In the genomic region with DNA sequence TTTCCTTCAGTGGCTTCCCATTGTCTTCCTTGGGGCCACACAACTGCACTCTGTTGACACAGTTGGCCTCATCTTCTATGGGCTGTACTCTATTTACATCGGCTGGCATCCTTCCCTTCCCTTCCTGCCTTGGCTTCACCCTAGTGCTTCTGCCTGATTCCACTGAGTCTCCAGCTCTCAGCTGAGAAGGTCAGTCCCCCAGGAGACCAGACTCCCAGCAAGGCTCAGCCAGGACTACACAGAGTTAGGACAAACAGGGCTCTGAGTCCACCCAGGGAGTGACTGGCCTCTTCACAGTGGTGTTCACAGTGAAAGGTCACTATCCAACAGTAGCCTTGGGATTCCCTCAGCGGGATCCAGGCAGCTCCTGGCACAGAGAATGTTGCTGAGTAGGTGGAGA, we compare ENCODE assay signal across 14 mouse cellular contexts. TPM values are rescaled to one million over a fixed set of nuclear protein-coding genes. Genes with fewer than 3 reads are reported as not detected.
A peak's percentile ranks its signal among the peaks of the same experiment; 100 is the strongest.
DNase-seq lines count a peak whose midpoint lies in the region; ATAC-seq and TF ChIP-seq lines count a peak whose summit lies in the region.
"Had no signal": no experiment of that assay in that cellular context is flagged by ENCODE, and none has a peak within 500 bp of the region (broad histone marks: within the 10 kb centered on the region; RNA-seq: fewer than 3 reads in every experiment).

No protein-coding gene starts in this region.

- H3K27ac ChIP-seq in heart, embryonic 10.5 days, result peak overlapping the region; percentile 74
- no peak overlapping the region for H3K27ac ChIP-seq in heart, adult 2 months
- H3K27ac ChIP-seq in liver, embryonic 16.5 days (ENCODE audit: low read length), result peak overlapping the region; percentile 59
- H3K27ac ChIP-seq: embryonic facial prominence, embryonic 12.5 days; limb, embryonic 10.5 days; stomach, embryonic 15.5 days had no signal

- no peaks in the 10 kb centered on the region for H3K27me3 ChIP-seq in heart, embryonic 10.5 days (ENCODE audit: insufficient read depth, poor library complexity, severe bottlenecking)
- H3K27me3 ChIP-seq in heart, adult 2 months (ENCODE audit: control insufficient read depth, insufficient read depth, low read length), result no peaks in the 10 kb centered on the region
- H3K27me3 ChIP-seq in liver, embryonic 16.5 days (ENCODE audit: control insufficient read depth, insufficient read depth, low read depth, low read length), result no peaks in the 10 kb centered on the region
- H3K27me3 ChIP-seq: embryonic facial prominence, embryonic 12.5 days; midbrain, embryonic 15.5 days; stomach, embryonic 15.5 days had no signal

- H3K36me3 ChIP-seq in heart, embryonic 10.5 days, result no peaks in the 10 kb centered on the region
- H3K36me3 ChIP-seq in heart, adult 2 months (ENCODE audit: control insufficient read depth, insufficient read depth, low read length), result no peaks in the 10 kb centered on the region
- H3K36me3 ChIP-seq in liver, embryonic 16.5 days (ENCODE audit: control insufficient read depth, insufficient read depth), result no peaks in the 10 kb centered on the region
- H3K36me3 ChIP-seq: embryonic facial prominence, embryonic 12.5 days; limb, embryonic 10.5 days; midbrain, embryonic 15.5 days; stomach, embryonic 15.5 days had no signal

- intact Hi-C loops in heart, adult 2 months (cut with DNase I), result no loop called here

- H3K4me1 ChIP-seq in heart, embryonic 10.5 days, result peaks cover 55% of the 10 kb centered on the region
- H3K4me1 ChIP-seq in heart, adult 2 months (ENCODE audit: control insufficient read depth, insufficient read depth, low read length), result peaks cover 5% of the 10 kb centered on the region
- H3K4me1 ChIP-seq in liver, embryonic 16.5 days (ENCODE audit: control insufficient read depth, low read depth, low read length), result peaks cover 14% of the 10 kb centered on the region

- no peak for TF ChIP-seq EP300 in heart, adult 2 months (IDR thresholded peaks at IDR 0.05; ENCODE audit: insufficient read depth, low read depth, low read length)

- H3K4me3 ChIP-seq in heart, embryonic 10.5 days, result no peak overlapping the region
- H3K4me3 ChIP-seq in heart, adult 2 months, result no peak overlapping the region
- no peak overlapping the region for H3K4me3 ChIP-seq in liver, embryonic 16.5 days (ENCODE audit: low read depth, low read length)
- H3K4me3 ChIP-seq: embryonic facial prominence, embryonic 12.5 days; limb, embryonic 10.5 days; midbrain, embryonic 15.5 days; stomach, embryonic 15.5 days had no signal

- WGBS in heart, embryonic 10.5 days, result 38% methylated on average over 2 of the region's 2 CpGs
- 16% methylated on average over 2 of the region's 2 CpGs for WGBS in heart, adult 2 months
- WGBS in liver, embryonic 16.5 days (ENCODE audit: insufficient replicate concordance), result 23% methylated on average over 2 of the region's 2 CpGs

- no peak for ATAC-seq in liver, embryonic 16.5 days (ENCODE audit: low read depth)
- ATAC-seq: midbrain, embryonic 15.5 days had no signal

- H3K79me2 ChIP-seq in heart, adult 2 months (replicated peaks; ENCODE audit: control insufficient read depth, insufficient read depth, low read length), result no peaks in the 10 kb centered on the region

- TF ChIP-seq CTCF in heart, adult 2 months (IDR thresholded peaks at IDR 0.05), result no peak
- TF ChIP-seq CTCF in brain, embryonic 14.5 days (IDR thresholded peaks at IDR 0.05; ENCODE audit: borderline replicate concordance, extremely low read depth, insufficient read depth, insufficient read length), result no peak

- no peak overlapping the region for H3K9ac ChIP-seq in heart, adult 2 months (ENCODE audit: low read depth, low read length)
- H3K9ac ChIP-seq in liver, embryonic 16.5 days (ENCODE audit: low read depth, low read length), result no peak overlapping the region
- H3K9ac ChIP-seq: embryonic facial prominence, embryonic 12.5 days; midbrain, embryonic 15.5 days; stomach, embryonic 15.5 days had no signal

- H3K9me3 ChIP-seq in heart, embryonic 10.5 days, result no peaks in the 10 kb centered on the region
- H3K9me3 ChIP-seq in liver, embryonic 16.5 days (replicated peaks; ENCODE audit: control insufficient read depth, low read length), result no peaks in the 10 kb centered on the region
- H3K9me3 ChIP-seq: embryonic facial prominence, embryonic 12.5 days; limb, embryonic 10.5 days; midbrain, embryonic 15.5 days; stomach, embryonic 15.5 days had no signal

- no peak for DNase-seq in heart, embryonic 10.5 days (ENCODE audit: low spot score)
- DNase-seq in heart, adult 2 months, result no peak
- peak; percentile 30 for DNase-seq in NIH3T3 (ENCODE audit: low read depth)
- peak; percentile 17 for DNase-seq in brain, embryonic 14.5 days (ENCODE audit: low read depth)
- DNase-seq in gastrocnemius, adult 8-10 months (ENCODE audit: low spot score in 2 of 2), result no peak
- DNase-seq in layer of hippocampus, adult 9-10 months (ENCODE audit: low spot score), result no peak
- DNase-seq in thymus, postnatal 0 days (ENCODE audit: low spot score), result no peak
- DNase-seq: kidney, postnatal 36 days had no signal

- no peak overlapping the region for H3K4me2 ChIP-seq in liver, embryonic 16.5 days (ENCODE audit: low read depth, low read length)
- H3K4me2 ChIP-seq: embryonic facial prominence, embryonic 12.5 days; midbrain, embryonic 15.5 days; stomach, embryonic 15.5 days had no signal

- no peak for TF ChIP-seq POLR2A in heart, adult 2 months (IDR thresholded peaks at IDR 0.05; ENCODE audit: insufficient read depth, low read depth, low read length)
- TF ChIP-seq POLR2A in brain, embryonic 14.5 days (IDR thresholded peaks at IDR 0.05; ENCODE audit: borderline replicate concordance, extremely low read depth, insufficient read depth, insufficient read length, poor library complexity, severe bottlenecking), result no peak

RNA-seq across cellular contexts. Expression of a gene that starts 12.9 kb away (rescaled TPM):
- polyA plus RNA-seq in heart, embryonic 10.5 days (2016; fragmentation: Nextera tagmentation; extraction: Ambion mirVana), result 0.46 and 0.59 TPM in 2 replicates
- under 1 TPM in 1 of 2 experiments, not detected in 1; 0.07 TPM for total RNA-seq in heart, adult 2 months (2021)
- polyA plus RNA-seq in heart, adult 2 months (2012; rRNA removed), result not detected in 2 replicates
- polyA plus RNA-seq in brain, embryonic 14.5 days (2012; rRNA removed), result 0.05 and 0.14 TPM in 2 replicates
- polyA plus RNA-seq in liver, embryonic 16.5 days (2015; fragmentation: Nextera tagmentation; extraction: Ambion mirVana), result not detected in 2 replicates
- total RNA-seq in gastrocnemius, adult 8-10 months (2022), result not detected
- polyA plus RNA-seq in thymus, postnatal 0 days (2015; fragmentation: Nextera tagmentation; extraction: Ambion mirVana), result 0.05 and 0.06 TPM in 2 replicates
- total RNA-seq: heart, postnatal 14 days had no signal
- polyA plus RNA-seq: limb, embryonic 10.5 days; midbrain, embryonic 15.5 days had no signal

Comparison
In these comparisons a context has a peak if more than half of its experiments do, and no peak if none do; other contexts are left out.
1. DNase-seq: peak in NIH3T3 (single experiment) and brain, embryonic 14.5 days (single experiment); none in heart, embryonic 10.5 days (single experiment), heart, adult 2 months (0 of 2), gastrocnemius, adult 8-10 months (0 of 2), layer of hippocampus, adult 9-10 months (single experiment) and thymus, postnatal 0 days (single experiment).